Mouse (Mus musculus) mesoderm, embryonic 11.5 days (tissue): ENCODE data around the gene St5.

Experiments used
- DNase-seq: peaks from one replicate; pipeline ENCODE4 v3.0.0-alpha.2; 2012; ENCODE audit warnings: low read depth, low spot score

The St5 gene

GRCm38 (mm10) chr7:109528356-109528755 lies 175.0 kb downstream of the St5 start:
- peak; percentile 55 for DNase-seq

DNA sequence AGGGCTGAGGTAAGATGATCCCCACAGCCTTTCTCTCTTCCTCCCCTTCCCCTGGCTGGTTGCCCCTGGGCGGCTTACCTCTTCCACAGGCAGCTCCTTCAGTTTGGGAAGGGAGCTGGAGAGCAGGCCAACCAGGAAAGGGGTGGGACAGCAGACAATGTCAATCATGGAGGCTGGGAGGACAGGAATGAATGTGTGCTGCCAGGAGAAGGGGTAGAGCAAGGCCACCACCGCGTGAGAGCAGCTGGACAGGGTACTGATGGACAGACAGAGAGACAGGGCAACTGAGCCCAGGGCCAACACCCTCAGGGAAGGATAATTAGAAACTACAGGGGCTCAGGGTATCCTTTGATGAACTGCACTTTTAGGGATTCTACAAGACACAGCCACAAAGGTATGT lies 175.9 kb downstream of the St5 start:
- DNase-seq: no peak

DNA sequence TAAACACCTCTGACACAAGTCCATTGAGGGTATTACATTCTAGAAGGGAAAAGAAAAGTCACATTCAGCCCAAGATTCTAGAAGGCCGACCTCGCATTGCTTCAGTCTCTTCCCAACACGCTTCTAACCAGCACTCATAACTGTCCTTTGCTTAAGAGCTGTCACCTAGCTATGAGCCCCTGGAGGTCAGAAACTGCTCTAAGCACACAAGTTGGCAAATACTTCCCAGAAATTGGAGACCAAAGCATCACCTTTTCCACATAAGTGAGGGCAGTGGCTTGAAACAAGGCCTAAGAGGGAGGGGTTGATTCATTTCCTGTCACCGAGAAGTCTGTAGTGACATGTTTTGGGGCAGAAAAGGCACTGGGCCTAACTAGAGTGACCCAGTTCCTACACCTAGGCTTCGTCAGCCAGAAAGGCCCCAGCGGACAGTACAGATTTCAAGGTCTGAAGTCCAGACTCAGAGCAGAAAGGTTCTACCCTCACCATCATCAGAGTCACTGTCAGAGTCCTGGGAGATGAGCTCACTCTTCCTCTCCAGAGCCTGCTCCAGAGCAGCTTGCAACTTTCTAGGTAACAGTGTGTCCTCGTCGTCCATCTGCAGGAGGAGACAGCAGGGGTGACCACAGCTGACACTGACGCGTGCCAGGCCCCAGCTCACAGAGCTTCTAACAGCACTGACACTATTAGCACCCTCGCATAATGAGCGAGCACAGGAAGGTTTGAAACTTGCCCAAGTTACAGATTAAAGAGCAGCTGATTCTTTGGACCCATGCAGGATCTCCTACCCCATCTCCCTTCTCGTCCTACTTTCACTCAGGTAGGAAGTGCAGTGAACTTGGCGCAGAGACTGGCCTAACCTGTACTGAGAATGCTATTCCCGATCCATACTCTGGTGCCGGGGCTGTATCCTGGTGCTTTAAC lies 177.4 kb downstream of the St5 start:
- DNase-seq: no peak

DNA sequence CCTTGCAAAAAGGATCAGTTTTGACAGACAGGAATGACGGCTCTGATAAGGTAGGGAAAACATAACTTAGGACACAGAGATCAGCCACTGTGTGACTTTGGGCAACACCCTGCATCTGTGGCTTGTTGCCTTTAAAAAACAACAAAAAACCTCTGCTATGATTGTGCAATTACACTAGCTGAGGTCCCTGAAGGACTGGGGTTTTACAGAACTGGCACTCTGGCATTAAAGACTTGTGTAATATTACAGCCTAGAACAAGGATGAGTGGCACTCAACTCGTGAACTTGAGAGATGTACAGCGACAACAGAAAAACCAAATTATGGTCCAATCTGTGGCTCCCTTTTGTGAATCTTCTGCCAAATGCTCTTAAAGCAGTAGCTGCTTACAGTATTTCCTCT lies 178.6 kb downstream of the St5 start:
- DNase-seq: no peak

- no peak for DNase-seq
Observed at GRCm38 (mm10) chr7:109524442-109524744, 179.0 kb downstream of the St5 start.

GRCm38 (mm10) chr7:109523741-109524441 lies 179.5 kb downstream of the St5 start:
- DNase-seq: no peak

DNA sequence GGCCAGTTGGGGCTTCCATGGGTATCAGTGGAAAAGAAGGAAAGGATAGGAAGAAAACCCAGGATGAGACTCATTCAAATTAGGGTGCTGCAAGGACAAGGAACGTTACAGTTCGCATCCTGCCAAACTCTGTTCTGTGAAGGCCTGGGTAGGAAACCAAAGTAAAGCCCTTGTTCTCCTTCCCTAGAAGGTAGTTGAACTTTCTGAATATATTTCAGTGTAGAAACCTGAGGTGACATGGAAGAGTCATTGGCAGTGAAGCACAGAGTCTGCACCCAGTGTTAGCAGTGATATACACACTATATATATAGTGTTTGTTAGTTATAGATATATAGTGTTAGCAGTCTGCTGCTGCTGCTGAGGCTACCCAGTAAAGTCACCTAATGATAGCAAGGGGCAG lies 180.1 kb downstream of the St5 start:
- DNase-seq: no peak

GRCm38 (mm10) chr7:109522084-109522483 lies 181.3 kb downstream of the St5 start:
- no peak for DNase-seq

- DNase-seq: no peak
Observed at GRCm38 (mm10) chr7:109519936-109520335, 183.5 kb downstream of the St5 start.

GRCm38 (mm10) chr7:109518838-109519696 lies 184.3 kb downstream of the St5 start, which contains the start of gene Rpl27a:
TSS of gene Rpl27a (plus strand) at chr7:109519147.
- DNase-seq: peak; percentile 98

- DNase-seq: no peak
Observed at GRCm38 (mm10) chr7:109518036-109518681, 185.2 kb downstream of the St5 start.

GRCm38 (mm10) chr7:109516500-109516899 lies 186.9 kb downstream of the St5 start:
- no peak for DNase-seq

GRCm38 (mm10) chr7:109511838-109512237 lies 191.6 kb downstream of the St5 start:
- DNase-seq: no peak

DNA sequence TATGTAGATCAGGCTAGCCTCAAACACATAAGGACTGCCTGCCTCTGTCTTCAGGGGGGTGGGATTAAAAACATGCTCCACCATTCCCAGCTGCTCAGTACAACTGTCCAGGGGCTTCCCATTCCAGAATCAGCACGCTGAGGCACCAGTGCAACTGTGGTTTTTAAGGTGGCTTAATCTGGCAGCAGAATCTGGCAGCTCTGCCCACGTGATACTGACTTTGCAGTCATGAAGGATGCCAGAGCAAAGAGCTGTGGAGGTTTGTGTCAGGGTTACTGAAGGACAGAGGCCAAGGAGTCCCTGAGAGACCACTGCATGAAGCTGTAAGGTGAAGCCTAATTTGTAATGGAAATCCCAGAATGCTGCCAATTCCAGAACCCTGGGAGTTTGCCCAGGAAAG lies 192.6 kb downstream of the St5 start:
- DNase-seq: no peak

GRCm38 (mm10) chr7:109508034-109508433 lies 195.4 kb downstream of the St5 start, which contains the start of gene Trim66:
TSS of gene Trim66 (minus strand) at chr7:109508134.
- no peak for DNase-seq

- DNase-seq: no peak
Observed at GRCm38 (mm10) chr7:109507572-109507971, 195.8 kb downstream of the St5 start.

- DNase-seq: peak; percentile 59
Observed at GRCm38 (mm10) chr7:109507119-109507518, 196.3 kb downstream of the St5 start.

DNA sequence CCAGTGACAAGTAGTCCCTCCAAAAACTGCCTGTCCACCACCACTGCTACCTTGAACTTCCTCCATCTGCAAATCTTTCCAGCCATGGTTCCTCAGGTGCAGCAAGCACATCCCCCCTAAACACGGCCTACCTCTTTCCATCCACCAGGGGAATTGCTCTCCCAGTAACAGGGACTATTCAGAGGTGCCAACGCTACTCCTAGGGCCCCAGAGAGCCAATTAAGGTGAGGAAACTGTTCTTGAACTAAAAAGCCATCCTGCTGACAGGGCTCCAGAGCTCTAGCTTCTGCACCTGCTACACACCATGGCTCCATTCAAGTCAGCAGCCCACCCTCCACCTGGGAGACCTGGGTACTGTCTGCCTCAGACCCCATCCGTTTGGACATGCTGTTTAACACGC lies 205.9 kb downstream of the St5 start:
- no peak for DNase-seq

- peak; percentile 18 for DNase-seq
Observed at GRCm38 (mm10) chr7:109493319-109494316, 209.8 kb downstream of the St5 start.
